Mouse (Mus musculus) CD4-positive, CD25-positive, alpha-beta regulatory T cell (primary cell): ENCODE data around the gene Mfsd5. TPM values are rescaled to one million over a fixed set of nuclear protein-coding genes. Genes with fewer than 3 reads are reported as not detected.

Source experiments
- polyA plus RNA-seq: library from polyadenylated mRNA; unstranded; fragments of 100-300 nt; shearing (Covaris generic); gene quantifications from one replicate; pipeline ENCODE4 v1.2.1, GENCODE M21; 2017

Mfsd5 gene
- polyA plus RNA-seq: 111 TPM

GRCm38 (mm10) chr15:102279092-102279782 is at the start of gene Mfsd5:
TSS of gene Mfsd5 (plus strand) at chr15:102279454.

GRCm38 (mm10) chr15:102231748-102232147 is 47.5 kb upstream of the Mfsd5 start, which contains the start of gene Itgb7:
TSS of gene Itgb7 (minus strand) at chr15:102231944.

GRCm38 (mm10) chr15:102257202-102258075 is 21.8 kb upstream of the Mfsd5 start, which contains the start of gene Rarg:
TSS of gene Rarg (minus strand) at chr15:102257517.

GRCm38 (mm10) chr15:102270274-102270960 is 8.8 kb upstream of the Mfsd5 start, which contains the start of gene Gm9918:
TSS of gene Gm9918 (plus strand) at chr15:102270563.

GRCm38 (mm10) chr15:102295633-102296367 is 16.5 kb downstream of the Mfsd5 start, which contains the start of gene Espl1:
TSS of gene Espl1 (plus strand) at chr15:102296266.

GRCm38 (mm10) chr15:102326022-102326576 is 46.8 kb downstream of the Mfsd5 start, which contains the start of gene Pfdn5:
TSS of gene Pfdn5 (plus strand) at chr15:102326116.

Other genes with a start within 250 kb of the Mfsd5 start
- gene Eif4b, start 205.7 kb upstream of the Mfsd5 start, polyA plus RNA-seq: 102 TPM
- 1.5 TPM for gene Tns2, start 179.0 kb upstream of the Mfsd5 start, polyA plus RNA-seq
- gene Spryd3, start 143.2 kb upstream of the Mfsd5 start, polyA plus RNA-seq: 50.9 TPM
- gene Igfbp6, start 135.1 kb upstream of the Mfsd5 start, polyA plus RNA-seq: not detected
- gene Soat2, start 128.9 kb upstream of the Mfsd5 start, polyA plus RNA-seq: 0.81 TPM
- 100 TPM for gene Zfp740, start 76.2 kb upstream of the Mfsd5 start, polyA plus RNA-seq
- gene Csad, start 74.7 kb upstream of the Mfsd5 start, polyA plus RNA-seq: 24.4 TPM
- 1,211 TPM for gene Itgb7, start 47.5 kb upstream of the Mfsd5 start, polyA plus RNA-seq
- 43.7 TPM for gene Rarg, start 21.9 kb upstream of the Mfsd5 start, polyA plus RNA-seq
- gene Gm9918, start 8.9 kb upstream of the Mfsd5 start, polyA plus RNA-seq: 0.08 TPM
- 1.2 TPM for gene Espl1, start 16.8 kb downstream of the Mfsd5 start, polyA plus RNA-seq
- gene Pfdn5, start 46.7 kb downstream of the Mfsd5 start, polyA plus RNA-seq: 400 TPM
- 83.9 TPM for gene Myg1, start 52.3 kb downstream of the Mfsd5 start, polyA plus RNA-seq
- gene Aaas, start 71.3 kb downstream of the Mfsd5 start, polyA plus RNA-seq: 54.0 TPM
- gene Sp7, start 87.7 kb downstream of the Mfsd5 start, polyA plus RNA-seq: not detected
- gene Sp1, start 126.7 kb downstream of the Mfsd5 start, polyA plus RNA-seq: 14.1 TPM
- 0.14 TPM for gene Amhr2, start 165.9 kb downstream of the Mfsd5 start, polyA plus RNA-seq
- gene Prr13, start 179.6 kb downstream of the Mfsd5 start, polyA plus RNA-seq: 418 TPM
- gene Pcbp2, start 191.1 kb downstream of the Mfsd5 start, polyA plus RNA-seq: 105 TPM
- gene Gm10337, start 224.3 kb downstream of the Mfsd5 start, polyA plus RNA-seq: not detected
- 9.0 TPM for gene Map3k12, start 237.6 kb downstream of the Mfsd5 start, polyA plus RNA-seq
- 59.4 TPM for gene Tarbp2, start 238.7 kb downstream of the Mfsd5 start, polyA plus RNA-seq
- 4.3 TPM for gene Npff, start 245.5 kb downstream of the Mfsd5 start, polyA plus RNA-seq